Mouse (Mus musculus): ENCODE data around the gene Rap1gap2. TPM values are rescaled to one million over a fixed set of nuclear protein-coding genes. Genes with fewer than 3 reads are reported as not detected.

Gene Rap1gap2
- total RNA-seq, 2 experiments from 2014 or later: 72.8 to 77.6 TPM

- intact Hi-C loops (cut with DNase I): no loop called here
- DNase-seq: no peak
Measured at GRCm38 (mm10) chr11:74627481-74627880, 16.8 kb upstream of the Rap1gap2 start.

- intact Hi-C loops (cut with DNase I): no loop called here
Measured at GRCm38 (mm10) chr11:74625333-74625732, 14.6 kb upstream of the Rap1gap2 start.

GRCm38 (mm10) chr11:74623693-74624092 is 13.0 kb upstream of the Rap1gap2 start:
- intact Hi-C loops (cut with DNase I): no loop called here
- no peak for DNase-seq

More at GRCm38 (mm10) chr11:74625333-74625732, 14.6 kb upstream of the Rap1gap2 start:
- DNase-seq: no peak

- DNase-seq: no peak
- intact Hi-C loops (cut with DNase I): no loop called here
Measured at GRCm38 (mm10) chr11:74621974-74622669, 11.4 kb upstream of the Rap1gap2 start.

DNA sequence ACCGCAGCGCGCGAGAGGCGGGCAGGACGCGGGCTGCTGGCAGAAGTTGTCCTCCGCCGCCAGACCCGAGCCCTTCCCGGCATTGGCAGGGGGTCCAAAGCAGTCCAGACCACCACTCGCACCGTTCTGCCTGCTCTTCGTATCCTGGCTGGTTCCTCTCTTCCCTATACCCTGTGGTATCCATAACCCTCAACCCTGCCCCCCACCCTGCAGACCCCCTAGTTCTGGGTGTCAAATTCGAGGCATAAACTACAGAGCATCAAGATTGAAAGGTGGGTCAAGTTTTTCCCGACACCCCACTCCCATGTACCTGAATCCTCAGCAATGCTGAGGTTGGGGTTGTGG is 9.2 kb upstream of the Rap1gap2 start:
- intact Hi-C loops (cut with DNase I): no loop called here
- no peak for DNase-seq

- intact Hi-C loops (cut with DNase I): no loop called here
- DNase-seq: peak; percentile 87 to 92
Measured at GRCm38 (mm10) chr11:74619201-74619955, 8.7 kb upstream of the Rap1gap2 start, which contains the start of gene Ccdc92b. Ccdc92b (plus strand) TSS chr11:74619605.

DNA sequence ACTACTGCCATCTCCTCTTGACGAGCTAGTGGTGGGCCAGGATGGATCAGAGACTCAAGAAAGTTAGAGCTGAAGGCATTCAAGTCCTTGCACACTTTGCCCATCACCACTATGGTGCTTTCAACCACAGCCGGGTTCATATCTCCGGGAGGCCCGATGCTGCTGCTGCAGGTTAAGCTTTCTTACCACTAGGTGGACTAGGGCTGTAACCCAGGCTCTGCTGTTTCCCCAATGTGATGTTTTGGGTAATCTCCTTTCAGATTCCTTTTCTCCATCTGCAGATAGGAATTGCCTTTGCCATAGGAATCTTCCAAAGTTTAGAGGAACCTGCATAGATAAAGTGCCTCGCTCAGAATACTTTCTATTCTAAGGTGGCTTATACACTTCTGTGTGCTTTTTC is 4.9 kb upstream of the Rap1gap2 start:
- DNase-seq: no peak
- intact Hi-C loops (cut with DNase I): no loop called here

- no peak for DNase-seq
- intact Hi-C loops (cut with DNase I): no loop called here
Measured at GRCm38 (mm10) chr11:74613428-74613827, 2.7 kb upstream of the Rap1gap2 start.

- intact Hi-C loops (cut with DNase I): no loop called here
- DNase-seq: no peak
Measured at GRCm38 (mm10) chr11:74611437-74611836, 722 bp upstream of the Rap1gap2 start.

DNA sequence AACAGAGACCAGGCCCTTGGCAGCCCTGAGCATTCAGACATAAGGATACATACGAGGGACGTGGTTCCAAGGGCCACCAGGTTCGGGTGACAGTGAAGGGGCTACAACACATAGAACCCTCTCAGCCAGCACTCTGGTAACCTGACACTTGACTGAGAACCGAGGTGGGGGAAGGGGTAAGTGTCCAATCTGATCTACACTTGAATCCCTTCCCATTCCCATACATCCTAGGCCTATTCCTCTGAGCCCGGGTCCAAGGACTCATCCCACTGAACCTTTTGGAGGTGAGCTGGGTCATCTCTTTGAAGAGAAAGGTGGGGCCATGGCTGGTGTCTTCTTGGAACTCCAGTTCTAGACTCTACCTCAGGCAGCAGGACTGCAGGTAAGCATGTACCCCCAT is 647 bp downstream of the Rap1gap2 start:
- DNase-seq: no peak
- intact Hi-C loops (cut with DNase I): no loop called here

DNA sequence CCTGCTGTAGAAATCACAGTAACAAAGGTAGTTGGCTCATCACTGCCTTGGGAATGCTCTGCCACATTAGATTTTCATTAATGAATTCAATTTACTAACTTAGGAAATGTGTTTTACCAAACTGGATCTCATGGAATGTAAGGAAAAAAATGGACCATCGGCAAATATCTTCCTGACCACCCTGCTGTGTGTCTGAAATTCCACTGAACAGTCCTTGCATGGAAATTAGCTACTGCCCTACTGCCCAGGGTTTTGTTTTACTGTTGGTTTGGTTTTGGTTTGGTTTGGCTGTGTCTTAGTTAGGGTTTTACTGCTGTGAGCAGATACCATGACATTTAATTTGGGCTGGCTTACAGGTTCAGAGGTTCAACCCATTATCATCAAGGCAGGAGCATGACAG is 8.4 kb downstream of the Rap1gap2 start:
- DNase-seq: no peak
- intact Hi-C loops (cut with DNase I): no loop called here

DNA sequence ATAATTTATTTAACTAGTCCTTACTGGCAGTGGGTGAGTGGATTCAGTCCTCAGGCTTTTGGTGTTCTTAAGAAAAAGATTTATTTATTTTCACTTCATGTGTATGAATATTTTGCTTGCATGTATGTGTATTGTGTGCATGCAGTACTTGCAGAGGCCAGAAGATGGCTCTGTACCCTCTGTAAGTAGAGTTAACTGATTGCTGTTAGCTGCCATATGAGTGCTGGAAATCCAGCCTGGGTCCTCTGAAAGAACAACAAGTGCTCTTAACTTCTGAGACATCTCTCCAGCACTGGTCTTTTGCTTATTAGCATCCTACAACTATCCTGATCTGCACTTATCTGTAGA is 12.8 kb downstream of the Rap1gap2 start:
- intact Hi-C loops (cut with DNase I): no loop called here
- no peak for DNase-seq

DNA sequence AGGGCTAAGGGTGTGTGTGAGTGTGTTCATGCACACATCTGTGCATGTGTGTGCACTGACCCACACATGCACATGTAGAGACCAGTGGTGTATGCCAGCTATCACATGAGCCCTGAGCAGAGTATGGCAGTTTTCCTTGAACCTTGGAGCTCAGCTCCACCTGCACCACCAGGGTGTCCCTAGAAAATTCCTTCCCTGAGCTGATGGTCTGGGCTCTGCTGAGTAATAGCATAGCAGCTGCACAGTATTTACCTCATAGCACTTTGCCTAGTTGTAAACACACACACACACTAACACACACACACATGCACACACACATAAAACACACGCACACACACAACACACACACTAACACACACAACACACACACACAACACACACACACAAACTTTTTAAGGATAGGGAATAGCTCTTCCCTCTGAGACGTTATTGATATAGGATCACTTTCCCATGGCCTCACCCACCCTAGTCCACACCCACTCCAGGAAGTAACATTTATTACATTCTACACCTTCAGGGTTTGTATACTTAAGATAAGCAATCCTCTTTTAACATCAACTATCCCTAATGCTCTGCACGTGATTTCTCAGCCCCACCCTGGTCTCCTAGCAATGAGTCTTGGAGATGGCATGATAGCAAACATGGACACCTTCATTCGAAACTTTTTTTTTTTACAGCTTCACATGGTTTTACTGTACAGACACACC is 13.3 kb downstream of the Rap1gap2 start:
- no peak for DNase-seq
- intact Hi-C loops (cut with DNase I): no loop called here

DNA sequence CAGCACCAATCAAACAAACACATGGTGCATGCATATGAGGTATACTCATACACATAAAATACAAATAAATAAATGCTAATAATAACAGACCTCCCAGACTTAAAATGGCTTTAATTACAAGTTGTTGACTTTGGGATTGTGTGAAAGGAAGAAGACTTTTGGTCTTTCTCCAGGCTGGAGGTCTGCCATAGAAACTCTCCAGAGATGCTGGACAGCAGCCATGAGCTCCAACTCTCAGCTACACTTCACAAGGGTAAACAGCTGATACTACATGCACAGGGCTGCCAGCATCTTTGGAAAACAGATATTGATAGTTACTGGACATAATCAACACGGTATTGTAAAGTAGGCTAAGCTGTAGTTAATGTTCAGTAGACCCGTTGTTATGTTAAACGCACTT is 18.5 kb downstream of the Rap1gap2 start:
- DNase-seq: peak in 1 of 2 experiments; percentile 34
- intact Hi-C loops (cut with DNase I): no loop called here

- no peak for DNase-seq
- intact Hi-C loops (cut with DNase I): no loop called here
Measured at GRCm38 (mm10) chr11:74590691-74591090, 20.0 kb downstream of the Rap1gap2 start.

GRCm38 (mm10) chr11:74590239-74590596 is 20.5 kb downstream of the Rap1gap2 start:
- no peak for DNase-seq
- intact Hi-C loops (cut with DNase I): no loop called here

DNA sequence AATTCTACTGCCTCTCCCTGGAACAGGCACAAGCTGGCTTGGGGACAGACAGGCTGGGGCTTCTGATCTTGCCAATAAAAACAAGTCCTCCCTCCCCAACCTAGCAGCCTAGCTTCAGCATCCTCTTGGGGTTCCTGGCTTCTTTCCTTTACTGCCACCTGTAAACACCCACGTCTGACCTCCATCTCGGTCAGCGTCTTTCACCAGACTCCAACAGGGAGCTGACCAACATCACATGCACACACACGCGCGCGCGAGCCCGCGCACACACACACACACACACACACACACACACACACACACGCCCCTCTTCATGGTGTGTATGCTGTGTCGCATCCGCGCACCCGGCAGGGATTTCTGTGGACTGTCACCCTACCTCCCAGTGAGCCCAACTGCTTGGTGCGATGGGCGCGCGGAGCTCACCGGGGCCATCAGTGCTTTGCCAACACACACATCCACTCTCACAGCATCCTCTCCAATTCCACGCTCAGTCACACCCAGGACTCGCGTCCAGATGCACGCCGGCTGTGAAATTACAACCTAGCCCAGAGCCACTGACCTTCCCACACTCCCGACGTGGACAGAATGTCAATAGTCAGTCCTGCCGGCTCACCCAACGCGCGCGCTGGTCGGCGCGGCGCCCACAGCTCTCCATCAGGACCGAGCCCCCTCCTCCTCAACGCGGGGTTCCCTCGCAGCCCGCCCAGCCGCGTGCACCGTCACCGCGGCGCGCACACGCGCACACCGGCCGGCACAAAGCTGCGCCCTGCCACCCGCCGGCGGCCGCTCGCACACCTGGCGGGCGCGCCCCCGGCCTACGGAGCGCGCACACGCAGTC is 21.1 kb downstream of the Rap1gap2 start:
- intact Hi-C loops (cut with DNase I): no loop called here

DNA sequence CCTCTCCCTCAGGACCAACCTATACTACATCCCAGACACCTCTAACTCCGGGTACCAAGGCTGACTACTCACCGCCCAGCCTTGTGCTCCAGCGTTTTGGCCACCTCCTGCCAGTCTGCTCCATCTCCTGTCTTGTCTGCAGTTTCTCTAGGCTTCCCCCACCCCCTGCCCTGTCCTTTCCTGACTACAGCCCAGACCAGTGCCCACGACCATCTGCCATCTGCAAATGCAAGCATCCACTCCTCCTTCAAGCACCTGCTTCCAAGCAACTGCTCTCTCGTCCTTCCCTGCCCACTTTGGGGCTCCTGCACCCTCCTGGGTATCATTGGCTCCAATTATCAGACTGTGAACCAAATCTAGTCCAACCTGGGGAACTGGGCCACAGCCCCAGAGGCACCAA is 24.3 kb downstream of the Rap1gap2 start:
- no peak for DNase-seq
- intact Hi-C loops (cut with DNase I): no loop called here

More for the DNA sequence above, 21.1 kb downstream of the Rap1gap2 start:
- no peak for DNase-seq

DNA sequence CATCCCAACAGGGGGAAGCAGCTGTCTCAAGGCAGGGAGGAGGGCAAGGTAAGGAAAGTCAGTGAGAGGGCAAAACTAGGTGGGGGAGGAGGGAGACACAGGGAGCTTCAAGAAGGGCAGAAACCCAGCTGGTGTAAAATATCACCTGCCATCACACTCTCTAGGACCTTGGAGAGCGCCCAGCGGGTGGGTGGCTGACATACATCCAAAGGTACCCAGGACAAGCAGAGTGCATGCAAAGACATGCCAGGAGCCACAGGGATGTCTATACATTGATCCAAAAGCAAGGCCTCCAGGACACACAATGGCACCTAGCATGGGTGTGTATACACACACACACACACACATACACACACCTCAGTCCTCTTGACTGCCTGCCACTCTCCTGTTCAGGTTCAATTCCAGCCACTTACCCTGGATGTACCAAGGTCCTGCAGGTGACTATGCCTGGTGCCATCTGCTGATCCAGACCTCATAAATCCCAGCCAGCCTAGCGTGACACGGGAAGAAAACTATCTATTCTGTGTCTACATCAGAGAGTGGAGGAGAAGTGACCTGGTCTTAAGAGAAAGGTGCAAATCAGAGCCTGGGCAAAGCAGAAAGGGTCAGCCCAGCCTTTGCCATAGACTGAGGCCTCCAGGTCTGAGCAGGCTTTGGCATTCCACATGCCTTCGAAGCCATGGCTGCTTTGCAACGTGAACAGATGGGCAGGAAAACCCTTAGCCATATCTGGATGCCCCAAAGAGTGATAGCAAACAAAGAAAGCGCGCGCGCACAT is 25.6 kb downstream of the Rap1gap2 start:
- DNase-seq: peak in 1 of 2 experiments; percentile 15
- intact Hi-C loops (cut with DNase I): no loop called here

DNA sequence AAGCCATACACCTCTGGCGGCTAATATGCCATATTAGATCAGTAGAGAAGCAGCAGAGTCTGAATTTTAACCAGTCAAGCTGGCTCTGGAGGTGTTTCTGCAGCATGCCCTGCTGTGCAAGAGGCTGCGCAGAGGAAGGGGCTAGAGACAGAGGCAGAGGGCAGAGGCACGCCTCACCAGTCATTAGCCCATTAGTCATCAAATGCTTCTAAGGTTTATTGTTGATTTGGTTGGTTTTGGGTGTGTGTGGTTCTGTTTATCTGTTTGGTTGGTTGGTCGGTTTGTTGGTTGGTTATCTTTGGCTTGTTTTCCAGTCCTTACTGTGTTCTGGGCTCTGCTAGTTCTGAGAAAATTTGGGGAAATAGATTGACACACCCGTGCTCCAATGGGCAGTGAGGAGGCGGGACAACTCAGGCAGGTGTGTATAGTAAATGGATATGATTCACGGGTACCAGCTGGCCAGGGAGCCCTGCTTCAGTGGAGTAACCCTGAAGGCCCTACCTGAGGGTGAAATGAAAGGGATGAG is 26.8 kb downstream of the Rap1gap2 start:
- intact Hi-C loops (cut with DNase I): no loop called here
- no peak for DNase-seq
